Mouse (Mus musculus): ENCODE measurements around the gene Foxc1.
A peak's percentile ranks its signal among the peaks of the same experiment; 100 is the strongest.

Gene Foxc1

DNA sequence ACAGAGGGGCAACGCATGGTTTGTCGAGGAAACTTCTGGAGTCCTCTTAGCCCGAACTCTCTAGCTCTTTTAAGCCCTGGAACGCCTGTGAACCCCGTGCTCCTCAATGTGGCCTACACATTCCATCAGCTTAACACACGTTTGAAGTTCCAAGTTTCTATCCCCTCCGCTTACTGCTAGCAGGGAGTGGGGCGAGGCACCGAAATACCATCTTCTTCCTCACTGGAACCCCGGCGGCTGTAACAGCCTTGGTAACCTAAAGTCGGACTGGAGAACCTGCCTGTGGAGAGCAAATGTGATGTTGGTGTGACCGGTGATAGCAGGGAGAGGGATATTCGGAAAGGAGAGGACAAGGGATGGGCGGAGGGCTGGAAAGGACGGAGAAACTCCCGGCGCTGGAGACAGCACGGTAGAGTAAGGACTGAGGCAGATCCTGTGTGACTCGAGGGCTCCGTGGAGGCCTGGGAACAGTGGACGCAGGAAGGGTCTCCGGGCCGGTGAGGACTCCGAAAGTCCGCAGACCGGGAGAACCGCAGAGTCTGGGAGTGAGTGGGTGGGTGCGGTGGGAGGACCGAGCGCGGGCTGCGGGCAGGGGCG is 504 bp upstream of the Foxc1 start:
- no peak for DNase-seq (ENCODE audit: low read depth, low spot score)

DNA sequence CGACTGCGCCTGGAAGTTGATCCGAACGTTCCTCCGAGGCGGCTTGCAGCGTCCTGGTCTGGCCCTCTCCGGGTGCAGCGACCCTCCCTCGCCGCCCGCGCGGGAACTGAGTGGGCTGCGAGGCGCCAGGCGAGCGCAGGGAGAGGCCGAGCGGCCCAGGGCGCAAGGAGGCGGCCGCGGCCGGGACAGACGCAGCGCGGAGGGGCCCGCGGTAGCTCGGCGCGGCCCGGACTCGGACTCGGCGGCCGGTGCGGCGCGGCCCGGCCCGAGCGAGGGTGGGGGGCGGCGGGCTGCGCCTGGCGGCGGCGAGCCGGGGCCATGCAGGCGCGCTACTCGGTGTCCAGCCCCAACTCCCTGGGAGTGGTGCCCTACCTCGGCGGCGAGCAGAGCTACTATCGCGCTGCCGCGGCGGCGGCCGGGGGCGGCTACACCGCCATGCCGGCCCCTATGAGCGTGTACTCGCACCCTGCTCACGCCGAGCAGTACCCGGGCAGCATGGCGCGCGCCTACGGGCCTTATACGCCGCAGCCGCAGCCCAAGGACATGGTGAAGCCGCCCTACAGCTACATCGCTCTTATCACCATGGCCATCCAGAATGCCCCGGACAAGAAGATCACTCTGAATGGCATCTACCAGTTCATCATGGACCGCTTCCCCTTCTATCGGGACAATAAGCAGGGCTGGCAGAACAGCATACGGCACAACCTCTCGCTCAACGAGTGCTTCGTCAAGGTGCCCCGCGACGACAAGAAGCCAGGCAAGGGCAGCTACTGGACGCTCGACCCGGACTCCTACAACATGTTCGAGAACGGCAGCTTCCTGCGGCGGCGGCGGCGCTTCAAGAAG is 680 bp downstream of the Foxc1 start:
- DNase-seq (ENCODE audit: low read depth, low spot score) = no peak

DNA sequence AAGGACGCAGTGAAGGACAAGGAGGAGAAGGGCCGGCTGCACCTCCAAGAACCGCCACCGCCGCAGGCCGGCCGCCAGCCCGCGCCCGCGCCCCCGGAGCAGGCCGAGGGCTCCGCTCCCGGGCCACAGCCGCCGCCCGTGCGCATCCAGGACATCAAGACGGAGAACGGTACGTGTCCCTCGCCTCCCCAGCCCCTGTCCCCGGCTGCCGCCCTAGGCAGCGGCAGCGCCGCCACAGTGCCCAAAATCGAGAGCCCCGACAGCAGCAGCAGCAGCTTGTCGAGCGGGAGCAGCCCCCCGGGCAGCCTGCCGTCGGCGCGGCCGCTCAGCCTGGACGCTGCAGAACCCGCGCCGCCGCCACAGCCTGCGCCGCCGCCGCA is 1.3 kb downstream of the Foxc1 start:
- DNase-seq (ENCODE audit: low read depth, low spot score) = no peak

DNA sequence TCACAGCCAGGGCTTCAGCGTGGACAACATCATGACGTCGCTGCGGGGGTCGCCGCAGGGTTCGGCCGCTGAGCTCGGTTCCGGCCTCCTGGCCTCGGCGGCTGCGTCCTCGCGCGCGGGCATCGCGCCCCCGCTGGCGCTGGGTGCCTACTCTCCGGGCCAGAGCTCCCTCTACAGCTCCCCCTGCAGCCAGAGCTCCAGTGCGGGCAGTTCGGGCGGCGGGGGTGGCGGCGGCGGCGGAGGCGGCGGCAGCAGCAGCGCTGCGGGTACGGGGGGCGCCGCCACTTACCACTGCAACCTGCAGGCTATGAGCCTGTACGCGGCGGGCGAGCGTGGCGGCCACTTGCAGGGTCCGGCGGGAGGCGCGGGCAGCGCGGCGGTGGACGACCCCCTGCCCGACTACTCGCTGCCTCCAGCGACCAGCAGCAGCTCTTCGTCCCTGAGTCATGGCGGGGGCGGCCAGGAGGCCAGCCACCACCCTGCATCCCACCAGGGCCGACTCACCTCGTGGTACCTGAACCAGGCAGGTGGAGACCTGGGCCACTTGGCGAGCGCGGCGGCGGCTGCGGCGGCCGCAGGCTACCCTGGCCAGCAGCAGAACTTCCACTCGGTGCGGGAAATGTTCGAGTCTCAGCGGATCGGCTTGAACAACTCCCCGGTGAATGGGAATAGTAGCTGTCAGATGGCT is 1.8 kb downstream of the Foxc1 start:
- peak; percentile 13 for DNase-seq (ENCODE audit: low read depth, low spot score)

DNA sequence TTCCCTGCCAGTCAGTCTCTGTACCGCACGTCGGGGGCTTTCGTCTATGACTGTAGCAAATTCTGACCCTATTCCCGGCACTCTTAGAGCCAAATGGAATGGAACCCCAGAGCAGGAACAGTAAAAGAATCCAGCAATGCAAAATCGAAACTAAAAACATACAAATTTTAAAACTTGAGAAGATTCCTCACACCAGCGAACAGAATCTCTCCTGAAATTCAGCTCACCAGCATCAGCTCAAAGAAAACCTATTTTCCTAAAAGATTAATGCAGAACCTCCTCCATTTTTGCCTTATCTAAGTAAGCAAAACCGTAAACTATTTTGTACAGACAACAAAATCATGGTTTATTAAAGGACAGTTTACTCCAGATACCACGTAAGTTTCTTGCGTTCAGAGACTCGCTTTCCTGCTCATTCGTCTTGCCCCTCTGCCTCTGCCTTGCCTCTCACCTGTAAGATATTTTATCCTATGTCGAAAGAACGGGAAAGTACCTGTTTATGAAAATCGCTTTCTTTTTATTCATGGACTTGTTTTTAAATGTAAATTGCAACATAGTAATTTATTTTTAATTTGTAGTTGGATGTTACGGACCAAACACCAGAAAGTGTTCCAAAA is 2.5 kb downstream of the Foxc1 start:
- DNase-seq (ENCODE audit: low read depth, low spot score) = no peak

DNA sequence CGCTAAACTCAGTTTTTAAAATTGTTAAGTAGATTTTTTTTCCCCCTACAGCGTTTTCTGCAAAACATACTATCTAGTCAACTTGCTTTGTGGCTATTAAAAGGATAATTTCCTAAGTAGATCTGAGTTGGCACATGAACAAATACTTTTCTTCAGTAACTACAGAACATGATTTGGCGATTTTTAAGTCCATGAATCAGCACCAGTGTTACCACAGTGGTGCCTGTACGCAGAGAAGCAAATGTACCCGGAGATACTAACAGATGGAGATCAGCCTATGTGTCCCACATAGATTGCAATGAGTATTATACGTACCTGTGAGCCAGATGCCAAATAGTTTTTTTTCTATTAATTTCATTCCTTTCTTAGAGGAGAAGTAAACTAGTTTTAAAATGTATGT is 3.3 kb downstream of the Foxc1 start:
- DNase-seq (ENCODE audit: low read depth, low spot score) = no peak

DNA sequence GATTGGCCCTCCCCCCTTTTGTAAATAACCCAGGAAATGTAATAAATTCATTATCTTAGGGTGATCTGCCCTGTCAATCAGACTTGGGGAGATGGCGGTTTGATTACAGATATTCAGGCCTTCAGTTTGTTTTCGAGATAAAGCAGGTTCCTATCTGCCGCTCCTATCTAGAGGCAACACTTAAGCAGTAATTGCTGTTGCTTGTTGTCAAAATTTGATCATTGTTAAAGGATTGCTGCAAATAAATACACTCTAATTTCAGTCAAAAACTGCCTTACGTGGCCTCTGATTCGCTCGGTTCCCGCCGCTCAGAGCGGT is 3.9 kb downstream of the Foxc1 start:
- no peak for DNase-seq (ENCODE audit: low read depth, low spot score)

DNA sequence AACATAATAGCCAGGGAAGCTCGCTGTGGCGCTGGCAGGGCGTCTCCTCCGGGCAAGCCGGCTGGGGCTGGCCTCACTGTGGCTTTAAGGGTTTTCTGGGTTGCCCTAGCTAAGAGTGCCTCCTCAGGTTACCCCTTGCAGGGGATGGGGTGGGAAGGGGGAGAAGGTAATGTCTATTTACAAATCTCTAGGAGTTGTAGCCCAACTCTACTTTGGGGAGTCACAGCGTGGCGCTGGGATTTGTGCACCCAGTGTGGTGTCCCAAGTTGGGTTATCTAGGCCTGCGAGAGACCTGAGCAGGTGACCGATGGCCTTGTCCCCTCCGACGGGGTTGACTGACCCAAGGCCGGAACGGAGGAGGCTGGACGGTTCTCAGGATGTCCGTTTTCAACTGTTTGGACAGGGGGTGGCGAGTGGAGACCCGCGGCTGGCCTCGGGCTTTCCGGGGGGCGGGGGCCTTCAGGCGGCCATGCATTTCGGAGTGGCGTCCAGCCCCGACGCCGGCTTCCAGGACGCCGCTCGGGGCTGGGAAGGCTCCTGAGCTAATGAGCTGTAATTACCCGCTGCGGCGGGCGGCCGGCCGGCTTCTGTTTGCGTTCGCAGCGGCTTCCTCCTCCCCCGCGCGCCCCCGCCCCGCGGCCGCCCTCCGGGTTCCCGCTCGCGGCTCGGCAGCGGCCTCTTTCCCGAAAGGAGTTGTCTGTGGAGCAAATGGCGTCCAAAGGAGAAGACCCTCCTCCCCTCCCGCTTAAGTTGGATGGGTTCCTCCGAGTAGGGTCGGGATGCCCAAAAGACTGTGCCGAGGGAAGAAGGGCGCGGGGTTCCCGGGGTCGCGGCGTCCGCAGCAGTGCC is 4.5 kb downstream of the Foxc1 start:
- DNase-seq (ENCODE audit: low read depth, low spot score) = no peak

DNA sequence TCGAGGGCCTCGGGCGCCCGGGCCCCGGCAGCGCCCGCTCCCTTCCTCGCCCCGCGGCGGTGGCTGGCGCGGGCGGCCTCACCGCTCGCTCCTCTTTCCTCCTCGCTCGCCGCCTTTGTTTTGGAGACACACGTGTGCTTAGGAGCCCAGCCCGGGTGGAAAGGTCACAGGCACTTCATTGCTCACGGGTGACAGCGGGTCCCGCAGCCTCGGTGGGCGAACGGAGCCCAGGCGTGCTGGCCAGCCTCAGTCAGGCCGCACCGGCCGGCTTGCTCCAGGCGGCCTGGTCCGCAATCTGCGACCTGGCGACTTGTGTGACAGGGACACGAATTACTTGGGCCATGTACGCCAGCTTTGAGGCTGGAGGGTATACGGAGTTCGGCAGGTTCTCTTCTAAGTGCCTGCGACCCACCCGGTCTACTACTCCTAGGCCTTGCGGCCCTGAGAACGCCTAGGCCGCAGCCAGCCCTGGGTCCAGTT is 5.1 kb downstream of the Foxc1 start:
- DNase-seq (ENCODE audit: low read depth, low spot score) = no peak

DNA sequence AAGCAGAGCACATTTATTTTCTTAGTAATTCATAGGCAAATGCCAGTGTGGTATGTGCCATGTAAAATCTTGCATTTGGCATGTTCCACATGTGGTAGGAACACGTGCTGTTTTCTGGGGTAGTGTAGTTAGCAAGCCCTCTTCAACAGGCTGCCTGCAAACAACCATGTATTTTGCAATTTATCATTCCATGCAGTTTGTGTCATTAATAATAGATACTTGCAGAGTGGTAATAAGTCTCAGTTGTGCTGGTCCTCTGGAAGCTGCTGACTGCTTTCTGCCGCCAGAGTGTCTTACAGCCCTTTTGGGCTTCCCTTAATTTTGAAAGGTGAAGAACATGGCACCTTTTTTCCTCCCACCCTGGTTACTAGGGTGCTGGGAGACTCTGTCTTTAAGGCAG is 6.3 kb downstream of the Foxc1 start:
- no peak for DNase-seq (ENCODE audit: low read depth, low spot score)

DNA sequence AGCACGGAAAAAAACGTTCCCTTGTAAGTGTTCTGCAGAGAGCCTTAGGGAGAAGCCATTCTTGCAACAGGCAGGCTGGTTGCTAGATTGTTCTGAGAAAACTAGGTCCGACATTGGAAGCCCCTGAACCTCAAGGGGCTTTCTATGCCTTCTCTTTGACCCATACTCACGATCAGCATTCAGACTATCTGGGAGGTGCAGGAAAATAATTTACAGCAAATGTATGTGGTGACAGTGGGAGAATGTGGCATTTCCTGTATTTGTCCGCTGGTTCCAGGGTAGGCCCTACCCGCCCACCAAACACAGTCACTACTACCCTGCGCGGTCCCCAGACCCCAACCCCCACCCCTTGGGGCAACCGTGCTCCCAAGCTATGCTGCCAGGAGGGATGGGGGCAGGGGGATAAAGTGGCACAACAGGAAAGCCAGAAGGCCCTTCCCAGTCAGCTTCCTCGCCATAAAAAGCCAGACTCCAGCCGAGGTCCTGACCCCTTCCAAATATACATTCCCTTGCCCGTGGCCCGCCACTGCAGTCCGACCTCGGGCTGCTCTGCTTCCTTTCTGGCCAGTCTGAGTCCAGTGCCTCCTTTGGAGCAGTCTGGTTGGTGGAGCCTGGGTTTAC is 9.1 kb downstream of the Foxc1 start:
- no peak for DNase-seq (ENCODE audit: low read depth, low spot score)

DNA sequence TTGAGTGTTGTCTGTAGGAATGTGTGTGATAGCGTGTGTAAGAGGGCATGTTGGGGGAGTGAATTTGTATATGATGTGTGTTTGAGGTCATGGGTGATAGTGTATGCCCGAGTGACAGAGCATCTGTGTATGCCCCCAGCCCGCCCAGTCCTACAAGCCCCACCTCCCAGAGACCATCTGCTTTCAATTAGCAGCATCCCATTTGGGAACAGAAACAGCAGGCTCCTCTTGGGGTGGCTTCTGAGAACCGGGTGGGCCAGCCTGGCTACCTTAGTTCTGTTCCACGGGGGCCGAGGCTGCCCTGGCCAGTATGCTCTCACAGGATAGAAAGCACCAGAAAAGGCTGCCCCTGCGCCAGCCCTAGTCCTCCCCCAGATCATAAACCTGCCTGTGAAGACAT is 11.9 kb downstream of the Foxc1 start:
- DNase-seq (ENCODE audit: low read depth, low spot score) = no peak

DNA sequence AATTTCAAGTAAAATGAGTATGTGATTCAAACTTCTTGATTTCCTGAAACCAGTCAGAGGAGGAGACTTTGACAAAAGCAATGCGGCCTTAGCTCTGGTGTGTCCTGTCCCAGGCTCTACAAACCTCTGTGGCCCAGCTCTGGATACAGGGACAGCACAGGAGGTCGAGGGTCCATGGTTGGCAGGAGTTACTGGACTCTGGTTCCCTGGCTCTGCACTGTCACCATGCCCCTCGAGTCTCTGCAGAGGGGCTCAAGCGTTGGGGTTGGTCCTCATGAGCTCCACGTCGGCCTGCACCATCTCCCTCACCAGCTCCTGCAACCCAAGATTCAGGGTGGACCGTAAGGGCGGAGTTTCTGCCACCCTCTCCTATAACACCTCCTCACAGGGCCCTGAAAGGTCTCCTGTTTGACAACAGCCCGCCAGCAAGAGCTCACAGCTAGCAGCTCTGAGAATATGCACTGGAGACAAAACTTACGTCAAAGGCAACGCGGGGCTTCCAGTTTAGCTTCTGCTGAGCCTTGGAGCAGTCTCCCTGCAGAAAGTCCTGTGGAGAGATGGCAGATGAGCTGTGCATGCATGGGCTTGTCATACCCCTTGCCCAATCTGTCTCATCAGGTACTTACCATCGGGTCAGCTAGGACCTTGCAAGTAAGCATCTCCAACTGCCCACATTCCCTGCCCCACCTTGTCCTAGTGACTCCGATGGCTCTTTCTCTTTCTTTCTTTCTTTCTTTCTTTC is 13.4 kb downstream of the Foxc1 start:
- DNase-seq (ENCODE audit: low read depth, low spot score) = no peak

DNA sequence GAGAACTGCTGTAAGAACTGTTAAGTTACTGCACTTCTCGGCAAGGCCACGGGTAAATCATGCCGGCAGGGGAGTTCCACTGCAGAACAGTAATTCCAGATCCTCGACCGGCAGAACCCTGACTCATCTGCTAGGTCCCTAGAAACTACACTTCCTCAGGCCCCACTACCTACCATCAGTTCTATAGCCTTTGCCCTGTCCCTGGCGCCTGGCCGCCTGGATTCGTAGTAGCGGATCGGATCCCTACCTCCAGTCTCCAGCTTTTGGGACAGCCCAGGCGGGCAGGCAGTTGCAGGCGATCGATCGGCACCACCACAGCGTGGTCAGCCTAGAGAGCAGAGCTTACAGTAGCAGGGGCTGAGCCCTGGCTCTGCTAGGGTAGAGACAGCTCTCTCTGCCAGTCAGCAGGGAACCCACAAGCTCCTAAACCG is 14.2 kb downstream of the Foxc1 start:
- no peak for DNase-seq (ENCODE audit: low read depth, low spot score)

DNA sequence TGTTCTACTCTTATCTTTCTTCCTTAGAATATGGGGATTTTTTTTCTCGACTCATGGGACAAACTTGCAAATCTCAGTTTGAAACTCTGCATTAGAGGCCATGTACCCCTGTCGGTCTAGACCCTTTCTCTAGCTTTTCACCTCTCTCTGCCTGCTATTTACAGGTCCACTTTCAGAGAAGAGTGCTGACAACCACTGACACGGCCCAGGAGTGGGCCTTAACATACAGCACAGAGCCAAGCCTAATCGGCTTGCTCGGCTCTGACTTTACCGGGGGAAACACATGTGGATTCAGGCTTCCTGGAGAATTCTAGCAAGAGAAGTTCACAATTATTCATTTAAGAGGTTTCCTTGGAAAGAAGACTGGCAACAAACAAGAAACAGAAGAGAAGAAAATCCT is 14.6 kb downstream of the Foxc1 start:
- DNase-seq (ENCODE audit: low read depth, low spot score) = no peak

DNA sequence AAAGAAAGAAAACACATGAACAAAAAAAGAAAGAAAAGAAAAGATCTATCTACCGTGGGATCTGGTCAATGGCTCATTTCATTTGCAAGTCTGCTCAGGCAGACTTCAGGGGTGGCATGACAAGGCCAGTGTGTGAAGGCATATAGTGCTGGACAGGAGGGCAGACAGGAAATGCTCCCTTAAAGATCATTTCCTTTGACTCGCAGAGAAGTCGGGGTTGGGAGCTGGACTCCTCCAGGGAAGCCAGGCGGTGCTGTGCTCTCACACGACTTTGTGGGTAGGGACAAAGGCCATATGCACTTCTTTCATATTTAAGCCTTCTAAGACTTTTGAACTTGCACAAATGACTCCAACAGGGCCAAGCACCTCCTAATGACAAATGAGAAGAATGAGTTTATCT is 16.9 kb downstream of the Foxc1 start:
- no peak for DNase-seq (ENCODE audit: low read depth, low spot score)

DNA sequence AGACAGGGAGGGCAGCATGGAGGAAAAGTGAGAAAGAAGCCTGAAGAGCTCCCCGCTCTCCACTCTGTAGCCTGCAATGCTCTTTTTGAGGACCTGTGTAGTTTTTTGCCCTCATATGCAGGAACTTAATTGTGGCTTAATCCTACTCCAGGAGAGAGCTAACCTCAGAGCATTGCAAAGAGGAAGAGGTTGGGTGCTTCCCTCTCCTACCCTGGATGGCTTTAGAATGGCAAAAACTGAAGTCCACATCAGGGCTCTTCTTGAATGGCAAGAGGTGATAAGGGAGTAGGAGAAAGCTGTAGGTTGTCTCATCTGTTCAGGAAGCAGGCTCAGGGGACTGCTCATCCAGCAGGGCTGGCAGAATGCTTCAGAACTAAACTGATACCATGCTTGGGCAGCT is 18.7 kb downstream of the Foxc1 start:
- no peak for DNase-seq (ENCODE audit: low read depth, low spot score)

DNA sequence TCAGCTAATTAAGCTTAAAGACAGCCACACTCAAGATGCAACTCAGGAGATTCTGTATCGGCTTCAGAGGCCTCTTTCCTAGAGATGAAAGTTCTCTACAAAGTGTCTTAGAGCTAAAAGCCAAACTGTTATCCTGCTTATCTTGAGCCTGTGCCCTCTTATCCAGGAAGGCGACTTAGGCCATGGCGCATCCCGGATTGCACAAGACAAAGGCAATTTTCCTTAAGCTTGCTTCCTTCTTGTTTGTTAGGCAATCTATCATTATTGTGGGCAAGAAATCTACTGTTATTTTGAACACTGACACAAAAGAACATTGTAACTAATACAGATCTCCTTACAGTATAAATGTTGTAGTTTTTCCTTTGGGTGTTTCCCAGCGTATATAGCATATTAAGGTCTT is 20.7 kb downstream of the Foxc1 start:
- no peak for DNase-seq (ENCODE audit: low read depth, low spot score)

DNA sequence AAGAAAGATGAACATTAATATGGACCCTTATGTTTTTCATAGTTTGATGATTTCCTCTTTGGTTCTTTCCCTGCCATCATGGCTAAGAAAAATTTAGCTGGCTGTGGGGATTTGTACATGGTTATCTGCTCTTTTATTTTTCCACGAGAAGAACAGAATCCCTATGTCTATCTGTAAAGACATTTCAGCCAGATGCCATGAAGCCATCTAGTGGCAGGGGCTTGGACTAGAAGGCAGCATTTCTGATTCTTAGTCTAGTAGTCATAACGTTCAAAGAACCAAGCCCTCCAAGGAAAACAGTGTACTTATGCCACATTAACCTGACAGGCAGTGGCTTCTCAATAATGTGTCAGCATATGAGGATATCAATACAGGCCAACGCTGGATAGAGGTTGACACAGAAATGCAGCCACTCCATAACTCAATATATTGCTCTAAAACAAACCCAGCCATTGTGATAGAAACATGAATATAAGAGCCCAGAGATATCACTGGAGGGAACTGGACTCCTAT is 21.4 kb downstream of the Foxc1 start:
- no peak for DNase-seq (ENCODE audit: low read depth, low spot score)

DNA sequence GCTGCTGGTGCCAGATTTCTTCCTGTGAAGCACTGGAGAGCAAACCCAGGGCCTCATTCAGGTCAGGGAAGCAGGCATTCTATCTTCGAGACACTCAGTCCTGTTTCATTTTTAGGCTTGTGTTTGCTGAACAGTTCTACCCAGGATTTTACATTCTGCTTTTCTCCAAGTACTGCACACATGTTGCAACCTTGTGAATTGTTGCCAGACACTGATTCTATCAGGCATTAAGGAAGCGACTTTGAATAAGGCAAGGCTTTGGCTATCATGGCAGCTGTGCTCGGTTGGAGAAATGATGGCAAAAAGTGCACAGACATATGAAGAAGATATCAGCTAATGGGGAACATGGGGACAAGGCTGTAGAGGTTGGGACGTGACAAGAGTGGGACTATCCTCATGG is 22.0 kb downstream of the Foxc1 start:
- DNase-seq (ENCODE audit: low read depth, low spot score) = no peak
